Mouse (Mus musculus) naive thymus-derived CD4-positive, alpha-beta T cell, adult 2 months (primary cell): ENCODE measurements around the gene Shisa6.

ENCODE experiments used
- DNase-seq: peaks from one replicate; pipeline ENCODE4 v3.0.0-alpha.2; 2011; ENCODE audit warnings: low read depth

Gene Shisa6

GRCm38 (mm10) chr11:66232891-66233290, 292.9 kb downstream of the Shisa6 start:
- DNase-seq = no peak

DNA sequence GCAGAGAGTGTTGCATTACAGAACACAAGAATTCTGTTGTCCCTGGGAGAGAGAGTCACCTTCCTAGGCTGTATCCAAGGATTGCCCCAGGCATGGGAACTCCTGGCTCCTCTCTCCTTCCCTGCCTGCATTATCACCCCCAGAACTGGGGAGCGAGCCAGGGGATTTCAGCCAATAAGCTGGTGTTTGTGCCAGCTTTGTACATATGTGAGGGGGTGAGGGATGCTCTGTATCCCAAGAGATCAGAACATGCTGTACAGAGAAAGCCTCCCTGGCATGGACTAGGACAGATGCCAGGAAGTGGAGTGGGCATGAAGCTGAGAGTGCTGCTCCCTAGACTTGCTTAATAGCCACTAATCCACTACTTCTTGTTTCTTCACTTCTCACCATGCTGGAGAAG, 303.6 kb downstream of the Shisa6 start:
- no peak for DNase-seq

GRCm38 (mm10) chr11:66218469-66218868, 307.3 kb downstream of the Shisa6 start:
- DNase-seq = no peak

GRCm38 (mm10) chr11:66188627-66189287, 337.0 kb downstream of the Shisa6 start:
- DNase-seq = no peak

DNA sequence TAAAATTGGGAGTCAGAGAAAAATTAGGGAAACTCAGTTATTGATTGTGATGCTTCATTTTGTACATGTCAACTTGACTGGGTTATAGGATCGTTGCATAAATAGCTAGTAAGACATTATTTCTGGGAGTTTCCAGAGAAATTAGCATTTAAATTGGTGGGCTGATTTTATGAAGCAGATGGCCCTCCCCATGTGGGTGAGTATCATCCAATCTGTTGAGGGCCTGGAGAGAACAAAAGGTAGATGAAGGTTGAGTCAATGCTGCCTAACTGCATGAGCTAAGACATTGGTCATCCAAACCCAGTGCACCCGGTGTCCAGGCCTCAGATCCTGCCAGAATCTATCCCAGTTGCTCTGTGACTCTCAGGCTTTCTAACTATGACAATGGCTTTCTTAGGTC, 337.6 kb downstream of the Shisa6 start:
- DNase-seq = no peak

GRCm38 (mm10) chr11:66177781-66178180, 348.0 kb downstream of the Shisa6 start:
- DNase-seq = no peak

GRCm38 (mm10) chr11:66167801-66168651, 357.7 kb downstream of the Shisa6 start, which contains the start of gene Dnah9:
Dnah9 (minus strand) TSS chr11:66168551.
- DNase-seq = no peak

DNA sequence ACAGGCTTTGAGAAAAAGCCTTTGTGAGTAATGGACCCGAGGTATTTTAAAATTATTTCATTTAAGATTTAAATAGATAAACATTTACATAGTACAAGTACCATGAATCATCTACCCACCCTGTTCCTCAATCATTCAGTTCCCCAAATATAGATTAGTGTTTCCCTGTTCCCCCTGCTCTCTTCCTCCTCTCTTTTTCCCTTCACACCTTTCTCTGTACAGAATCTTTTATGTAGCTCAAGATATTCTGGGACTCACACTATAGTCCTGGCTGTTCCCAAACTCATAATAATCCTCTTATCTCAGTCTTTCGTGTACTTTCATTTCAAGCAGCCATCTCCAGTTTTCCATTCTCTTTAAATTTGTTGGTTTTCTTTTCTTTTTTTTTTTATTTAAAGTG, 361.7 kb downstream of the Shisa6 start:
- no peak for DNase-seq
